Mouse (Mus musculus): Measurements from ENCODE around the gene Rer1. TPM values are rescaled to one million over a fixed set of nuclear protein-coding genes. Genes with fewer than 3 reads are reported as not detected.

The Rer1 gene
- polyA plus RNA-seq (2015; fragmentation: Nextera tagmentation; extraction: Ambion mirVana): 130 and 139 TPM in 2 replicates

- Histone ChIP-seq H3K4me1 (peaks cover 39% of the 10 kb centered on the region), H3K4me2 (peak within 1 kb of the TSS; percentile 98), H3K27me3 (replicated peaks) (no peaks in the 10 kb centered on the region), H3K9me3 (replicated peaks) (no peaks in the 10 kb centered on the region), H3K4me3 (replicated peaks) (peak within 1 kb of the TSS; percentile 97), H3K36me3 (peaks cover 35% of the 10 kb centered on the region), H3K9ac (replicated peaks) (peak within 1 kb of the TSS; percentile 91), H3K27ac (replicated peaks) (peak within 1 kb of the TSS; percentile 93)
- ATAC-seq (ENCODE audit: low FRiP score): peak; percentile 98
- WGBS: under 1% methylated on average over 75 of the region's 85 CpGs
These were observed at the start of gene Rer1, which contains the start of gene Morn1 for GRCm38 (mm10) chr4:155086108-155087024. Rer1 (minus strand) TSS chr4:155086382. Morn1 (plus strand) TSS chr4:155086577.

GRCm38 (mm10) chr4:155134686-155135172 lies 48.5 kb upstream of the Rer1 start:
- Histone ChIP-seq H3K4me3 (replicated peaks) (no peak overlapping the region), H3K9me3 (replicated peaks) (no peaks in the 10 kb centered on the region), H3K27ac (replicated peaks) (no peak overlapping the region), H3K4me2 (no peak overlapping the region), H3K27me3 (replicated peaks) (no peaks in the 10 kb centered on the region), H3K36me3 (no peaks in the 10 kb centered on the region), H3K4me1 (peaks cover 24% of the 10 kb centered on the region), H3K9ac (replicated peaks) (no peak overlapping the region)
- ATAC-seq (ENCODE audit: low FRiP score): no peak
- 88% methylated on average over 7 of the region's 7 CpGs for WGBS

GRCm38 (mm10) chr4:155133658-155134417 lies 47.7 kb upstream of the Rer1 start:
- Histone ChIP-seq H3K4me3 (replicated peaks) (no peak overlapping the region), H3K36me3 (no peaks in the 10 kb centered on the region), H3K9me3 (replicated peaks) (no peaks in the 10 kb centered on the region), H3K4me2 (no peak overlapping the region), H3K9ac (replicated peaks) (no peak overlapping the region), H3K27ac (replicated peaks) (peak overlapping the region; percentile 23; the same call in 1 of the 2 replicates), H3K4me1 (peaks cover 33% of the 10 kb centered on the region), H3K27me3 (replicated peaks) (no peaks in the 10 kb centered on the region)
- 57% methylated on average over 20 of the region's 20 CpGs for WGBS
- no peak for ATAC-seq (ENCODE audit: low FRiP score)

DNA sequence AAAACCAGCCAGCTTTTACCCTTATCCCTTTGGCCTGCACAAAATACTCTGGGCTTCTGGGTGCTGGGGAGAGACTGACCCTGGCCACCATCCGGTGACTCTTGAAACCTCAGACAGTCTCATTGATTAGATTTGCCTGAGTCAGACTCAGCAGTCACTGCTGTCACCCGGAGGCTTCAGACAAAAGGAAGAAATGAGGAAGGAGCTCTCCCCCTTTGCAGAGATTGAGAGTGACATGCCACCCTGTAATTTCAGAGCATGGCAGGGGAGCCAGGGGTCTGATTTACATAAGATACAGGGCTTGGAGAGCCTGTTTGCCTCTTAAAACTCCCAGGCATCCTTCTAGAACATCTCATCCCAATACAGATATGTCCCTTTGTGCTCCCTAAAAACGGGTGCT lies 47.0 kb upstream of the Rer1 start:
- H3K27me3 ChIP-seq (replicated peaks): no peaks in the 10 kb centered on the region
- 46% methylated on average over 3 of the region's 3 CpGs for WGBS
- no peak for ATAC-seq (ENCODE audit: low FRiP score)
- peaks cover 35% of the 10 kb centered on the region for H3K4me1 ChIP-seq
- H3K9ac ChIP-seq (replicated peaks): no peak overlapping the region
- no peak overlapping the region for H3K4me3 ChIP-seq (replicated peaks)
- H3K36me3 ChIP-seq: no peaks in the 10 kb centered on the region
- H3K9me3 ChIP-seq (replicated peaks): no peaks in the 10 kb centered on the region
- 0 out of 2 replicates have a peak overlapping the region, but pooled peaks have one; percentile 23 for H3K27ac ChIP-seq (replicated peaks)
- no peak overlapping the region for H3K4me2 ChIP-seq

DNA sequence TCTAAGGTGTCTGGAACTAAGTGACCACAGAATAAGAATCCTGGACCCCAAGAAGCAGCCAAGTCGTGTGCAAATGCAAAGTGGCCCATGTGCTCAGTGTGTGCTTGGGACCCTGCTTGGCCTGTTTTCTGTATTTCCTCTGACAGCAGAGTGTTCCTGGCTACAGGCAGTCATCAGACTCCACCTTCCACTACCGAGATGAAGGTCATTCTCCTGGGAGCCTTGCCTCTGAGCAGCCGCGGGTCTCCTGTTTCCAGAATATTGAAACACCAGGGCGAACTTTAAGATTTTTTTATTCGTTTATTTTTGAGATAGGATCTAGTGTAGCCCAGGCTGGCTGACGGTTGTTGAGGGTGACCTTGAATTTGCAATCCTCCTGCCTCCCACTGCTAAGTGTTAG lies 44.4 kb upstream of the Rer1 start:
- Histone ChIP-seq H3K4me2 (no peak overlapping the region), H3K36me3 (no peaks in the 10 kb centered on the region), H3K27ac (replicated peaks) (peak overlapping the region; percentile 56), H3K4me1 (peaks cover 45% of the 10 kb centered on the region), H3K27me3 (replicated peaks) (no peaks in the 10 kb centered on the region), H3K4me3 (replicated peaks) (no peak overlapping the region), H3K9ac (replicated peaks) (no peak overlapping the region), H3K9me3 (replicated peaks) (no peaks in the 10 kb centered on the region)
- ATAC-seq (ENCODE audit: low FRiP score): no peak
- 79% methylated on average over 7 of the region's 7 CpGs for WGBS

GRCm38 (mm10) chr4:155129996-155130395 lies 43.8 kb upstream of the Rer1 start:
- peak; percentile 40 for ATAC-seq (ENCODE audit: low FRiP score)
- Histone ChIP-seq H3K4me1 (peaks cover 41% of the 10 kb centered on the region), H3K9ac (replicated peaks) (no peak overlapping the region), H3K4me2 (no peak overlapping the region), H3K4me3 (replicated peaks) (no peak overlapping the region), H3K27ac (replicated peaks) (peak overlapping the region; percentile 56), H3K36me3 (no peaks in the 10 kb centered on the region), H3K27me3 (replicated peaks) (no peaks in the 10 kb centered on the region), H3K9me3 (replicated peaks) (no peaks in the 10 kb centered on the region)
- 55% methylated on average over 14 of the region's 14 CpGs for WGBS

DNA sequence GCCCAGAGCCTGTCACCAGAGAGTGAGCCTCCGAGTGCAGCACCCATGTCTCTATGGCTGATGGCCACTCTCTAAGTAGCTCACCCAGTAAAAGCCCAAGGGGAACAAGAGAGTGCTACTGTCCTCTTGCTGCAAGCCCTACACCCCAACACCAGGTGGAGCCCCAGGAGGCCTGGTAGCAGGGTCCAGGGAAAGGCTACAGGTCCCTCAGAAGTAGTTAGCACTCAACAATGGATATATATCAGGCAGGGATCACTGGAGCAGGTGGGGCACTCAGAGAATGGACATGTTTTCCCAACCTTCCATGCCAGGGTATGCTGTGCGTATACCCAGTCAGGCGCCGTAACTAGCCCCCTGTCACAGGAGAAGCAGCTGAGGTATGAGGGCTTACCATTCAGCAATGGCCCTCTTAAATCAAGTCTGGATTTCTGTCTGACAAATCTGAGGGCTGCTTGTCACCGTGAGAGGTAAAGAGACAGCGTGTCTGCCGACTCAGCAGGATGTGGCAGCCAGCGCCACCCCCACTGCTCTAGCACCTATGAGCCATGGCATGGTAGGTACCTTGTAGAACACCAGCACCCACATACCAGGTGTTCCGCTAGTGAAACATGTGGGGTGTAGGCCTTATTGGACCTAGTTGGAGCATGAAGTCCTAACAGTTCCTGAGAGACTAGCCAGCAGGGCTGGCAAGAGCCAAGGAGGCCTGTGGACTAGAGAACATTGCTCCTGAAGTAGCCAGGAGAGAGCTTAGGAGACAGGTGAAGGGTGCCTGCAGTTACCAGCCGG lies 43.1 kb upstream of the Rer1 start:
- WGBS: 89% methylated on average over 10 of the region's 10 CpGs
- H3K4me2 ChIP-seq: no peak overlapping the region
- H3K27me3 ChIP-seq (replicated peaks): no peaks in the 10 kb centered on the region
- H3K4me3 ChIP-seq (replicated peaks): no peak overlapping the region
- peak overlapping the region; percentile 56 for H3K27ac ChIP-seq (replicated peaks)
- no peaks in the 10 kb centered on the region for H3K36me3 ChIP-seq
- ATAC-seq (ENCODE audit: low FRiP score): no peak
- peaks cover 43% of the 10 kb centered on the region for H3K4me1 ChIP-seq
- H3K9me3 ChIP-seq (replicated peaks): no peaks in the 10 kb centered on the region
- H3K9ac ChIP-seq (replicated peaks): no peak overlapping the region

DNA sequence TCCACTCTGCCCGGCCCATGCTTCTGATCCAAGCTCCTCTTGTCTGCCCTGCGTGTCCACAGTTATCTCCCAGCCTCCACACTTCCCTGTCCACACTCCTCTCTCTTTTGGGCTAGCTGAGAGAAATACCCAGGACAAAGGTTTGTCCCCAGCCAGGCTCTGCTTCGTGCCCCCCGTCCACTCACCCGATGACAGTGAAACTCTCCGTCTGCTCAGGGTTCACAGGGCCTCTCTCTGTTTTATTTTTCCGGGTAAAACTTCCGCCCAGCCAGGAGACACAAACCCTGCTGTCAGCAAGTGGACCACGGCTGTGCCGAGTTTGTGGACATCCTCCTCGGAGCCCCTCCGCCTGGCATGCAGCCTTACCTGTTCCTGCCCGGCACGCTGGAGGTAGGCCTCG lies 42.2 kb upstream of the Rer1 start:
- Histone ChIP-seq H3K36me3 (no peaks in the 10 kb centered on the region), H3K4me2 (no peak overlapping the region), H3K4me3 (replicated peaks) (no peak overlapping the region), H3K27ac (replicated peaks) (no peak overlapping the region), H3K9ac (replicated peaks) (no peak overlapping the region), H3K4me1 (peaks cover 36% of the 10 kb centered on the region), H3K27me3 (replicated peaks) (no peaks in the 10 kb centered on the region), H3K9me3 (replicated peaks) (no peaks in the 10 kb centered on the region)
- WGBS: 96% methylated on average over 15 of the region's 15 CpGs
- ATAC-seq (ENCODE audit: low FRiP score): no peak

GRCm38 (mm10) chr4:155126602-155127372 lies 40.6 kb upstream of the Rer1 start:
- Histone ChIP-seq H3K27ac (replicated peaks) (no peak overlapping the region), H3K9me3 (replicated peaks) (no peaks in the 10 kb centered on the region), H3K27me3 (replicated peaks) (no peaks in the 10 kb centered on the region), H3K36me3 (no peaks in the 10 kb centered on the region), H3K4me2 (no peak overlapping the region), H3K9ac (replicated peaks) (no peak overlapping the region), H3K4me3 (replicated peaks) (no peak overlapping the region), H3K4me1 (peaks cover 50% of the 10 kb centered on the region)
- ATAC-seq (ENCODE audit: low FRiP score): no peak
- WGBS: 52% methylated on average over 7 of the region's 7 CpGs

- WGBS: 90% methylated on average over 5 of the region's 5 CpGs
- H3K4me3 ChIP-seq (replicated peaks): no peak overlapping the region
- no peaks in the 10 kb centered on the region for H3K27me3 ChIP-seq (replicated peaks)
- H3K9ac ChIP-seq (replicated peaks): no peak overlapping the region
- ATAC-seq (ENCODE audit: low FRiP score): no peak
- peaks cover 50% of the 10 kb centered on the region for H3K4me1 ChIP-seq
- no peak overlapping the region for H3K4me2 ChIP-seq
- no peaks in the 10 kb centered on the region for H3K36me3 ChIP-seq
- H3K27ac ChIP-seq (replicated peaks): no peak overlapping the region
- H3K9me3 ChIP-seq (replicated peaks): no peaks in the 10 kb centered on the region
These were observed 40.0 kb upstream of the Rer1 start for GRCm38 (mm10) chr4:155126194-155126593.

Data from neural tube, embryonic 15.5 days (tissue).